Mouse (Mus musculus) intestine, embryonic 14.5 days (tissue): Measurements from ENCODE around the gene Gstp2. TPM values are rescaled to one million over a fixed set of nuclear protein-coding genes. Genes with fewer than 3 reads are reported as not detected.

Experiments used
- polyA plus RNA-seq: library from polyadenylated mRNA; unstranded; fragments of >200 nt; fragmentation: Nextera tagmentation; extraction: Ambion mirVana; gene quantifications from 2 replicates; pipeline ENCODE4 v1.2.1, GENCODE M21; 2014

Gene Gstp2
- polyA plus RNA-seq, 1 experiment from 2014 or later: 8.8 TPM

Other genes starting within 250 kb of the Gstp2 start
- gene Chka, start 194.2 kb downstream of the Gstp2 start, polyA plus RNA-seq: 48.8 and 54.0 TPM in 2 replicates
- gene Tcirg1, start 138.9 kb downstream of the Gstp2 start, polyA plus RNA-seq: 34.8 and 40.5 TPM in 2 replicates
- gene Ndufs8, start 133.2 kb downstream of the Gstp2 start, polyA plus RNA-seq: 374 and 390 TPM in 2 replicates
- 1.9 and 2.3 TPM in 2 replicates for gene Aldh3b1, start 116.2 kb downstream of the Gstp2 start, polyA plus RNA-seq
- gene Unc93b1, start 110.8 kb downstream of the Gstp2 start, polyA plus RNA-seq: 14.4 and 16.0 TPM in 2 replicates
- gene Aldh3b3, start 87.4 kb downstream of the Gstp2 start, polyA plus RNA-seq: not detected in 2 replicates
- gene Aldh3b2, start 73.7 kb downstream of the Gstp2 start, polyA plus RNA-seq: 0.99 and 1.0 TPM in 2 replicates
- gene Acy3, start 59.5 kb downstream of the Gstp2 start, polyA plus RNA-seq: 13.0 and 13.5 TPM in 2 replicates
- 0.13 and 0.16 TPM in 2 replicates for gene Tbx10, start 53.3 kb downstream of the Gstp2 start, polyA plus RNA-seq
- gene Nudt8, start 45.4 kb downstream of the Gstp2 start, polyA plus RNA-seq: 42.1 and 42.7 TPM in 2 replicates
- 2.4 and 2.9 TPM in 2 replicates for gene Gm49405, start 45.4 kb downstream of the Gstp2 start, polyA plus RNA-seq
- gene Doc2g, start 42.7 kb downstream of the Gstp2 start, polyA plus RNA-seq: 3.6 and 3.9 TPM in 2 replicates
- gene Ndufv1, start 33.2 kb downstream of the Gstp2 start, polyA plus RNA-seq: 247 and 248 TPM in 2 replicates
- gene Gstp1, start 8.0 kb downstream of the Gstp2 start, polyA plus RNA-seq: 746 and 810 TPM in 2 replicates
- gene Gstp3, start 13.5 kb upstream of the Gstp2 start, polyA plus RNA-seq: 1.0 and 1.3 TPM in 2 replicates
- 0.57 TPM in 1 of 2 replicates, not detected in the other for gene Cabp2, start 35.6 kb upstream of the Gstp2 start, polyA plus RNA-seq
- gene Cdk2ap2, start 51.2 kb upstream of the Gstp2 start, polyA plus RNA-seq: 87.4 and 103 TPM in 2 replicates
- 13.3 and 14.3 TPM in 2 replicates for gene Pitpnm1, start 54.0 kb upstream of the Gstp2 start, polyA plus RNA-seq
- gene Aip, start 79.8 kb upstream of the Gstp2 start, polyA plus RNA-seq: 89.7 and 96.0 TPM in 2 replicates
- gene Gpr152, start 93.8 kb upstream of the Gstp2 start, polyA plus RNA-seq: not detected in 2 replicates
- 0.08 TPM in 1 of 2 replicates, not detected in the other for gene Cabp4, start 98.0 kb upstream of the Gstp2 start, polyA plus RNA-seq
- 174 and 189 TPM in 2 replicates for gene Coro1b, start 102.6 kb upstream of the Gstp2 start, polyA plus RNA-seq
- 3.1 and 3.3 TPM in 2 replicates for gene Ptprcap, start 107.6 kb upstream of the Gstp2 start, polyA plus RNA-seq
- 37.4 and 40.6 TPM in 2 replicates for gene Rps6kb2, start 117.3 kb upstream of the Gstp2 start, polyA plus RNA-seq
- 2.3 and 3.1 TPM in 2 replicates for gene Carns1, start 129.5 kb upstream of the Gstp2 start, polyA plus RNA-seq
- 3.9 and 4.4 TPM in 2 replicates for gene Tbc1d10c, start 145.3 kb upstream of the Gstp2 start, polyA plus RNA-seq
- gene Ppp1ca, start 146.0 kb upstream of the Gstp2 start, polyA plus RNA-seq: 837 and 863 TPM in 2 replicates
- gene Rad9a, start 155.6 kb upstream of the Gstp2 start, polyA plus RNA-seq: 33.2 and 38.3 TPM in 2 replicates
- gene Clcf1, start 168.2 kb upstream of the Gstp2 start, polyA plus RNA-seq: 6.9 and 7.5 TPM in 2 replicates
- not detected in 2 replicates for gene AC109138.7, start 168.3 kb upstream of the Gstp2 start, polyA plus RNA-seq
- gene Pold4, start 185.9 kb upstream of the Gstp2 start, polyA plus RNA-seq: 30.8 and 30.9 TPM in 2 replicates
- gene Ssh3, start 223.2 kb upstream of the Gstp2 start, polyA plus RNA-seq: 21.7 and 25.4 TPM in 2 replicates
- 6.4 and 7.8 TPM in 2 replicates for gene Ankrd13d, start 237.1 kb upstream of the Gstp2 start, polyA plus RNA-seq